Mouse (Mus musculus): ENCODE data around the gene Zfp69. TPM values are rescaled to one million over a fixed set of nuclear protein-coding genes. Genes with fewer than 3 reads are reported as not detected.

The Zfp69 gene
- total RNA-seq, 2 experiments from 2014 or later = 1.8 TPM

DNA sequence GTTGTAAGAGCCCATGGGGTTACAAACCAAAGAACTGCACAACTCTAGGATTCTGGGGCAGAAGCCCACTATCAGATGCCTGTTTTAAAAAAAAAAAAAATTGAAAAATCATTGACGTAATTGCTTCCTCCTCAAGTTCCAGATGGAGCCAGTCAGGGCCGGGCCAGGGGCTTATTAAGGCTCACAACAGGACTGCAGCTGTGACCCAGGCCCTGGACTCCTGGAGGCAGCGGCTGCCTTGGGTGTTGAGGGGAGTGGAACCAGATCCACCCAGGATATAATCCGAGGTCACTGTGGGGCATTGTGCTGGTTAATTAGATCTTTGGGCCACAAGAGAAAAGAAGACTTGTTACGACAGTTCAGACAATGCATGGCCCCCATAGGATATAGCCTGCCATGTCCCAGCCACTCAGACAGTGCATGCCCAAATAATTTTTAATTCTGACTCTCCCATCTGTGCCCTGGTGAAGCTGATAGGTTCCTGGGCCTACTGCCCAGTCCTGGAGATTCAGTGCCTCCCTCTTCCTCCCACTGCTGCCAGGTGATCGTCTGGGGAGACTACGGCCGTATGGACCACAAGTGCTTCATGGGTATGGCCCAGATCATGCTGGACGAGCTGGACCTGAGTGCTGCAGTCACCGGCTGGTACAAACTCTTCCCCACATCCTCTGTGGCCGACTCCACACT lies 60.6 kb downstream of the Zfp69 start:
- intact Hi-C loops (cut with DNase I) = no loop called here
- DNase-seq (ENCODE audit: low spot score in 2 of 2) = no peak

DNA sequence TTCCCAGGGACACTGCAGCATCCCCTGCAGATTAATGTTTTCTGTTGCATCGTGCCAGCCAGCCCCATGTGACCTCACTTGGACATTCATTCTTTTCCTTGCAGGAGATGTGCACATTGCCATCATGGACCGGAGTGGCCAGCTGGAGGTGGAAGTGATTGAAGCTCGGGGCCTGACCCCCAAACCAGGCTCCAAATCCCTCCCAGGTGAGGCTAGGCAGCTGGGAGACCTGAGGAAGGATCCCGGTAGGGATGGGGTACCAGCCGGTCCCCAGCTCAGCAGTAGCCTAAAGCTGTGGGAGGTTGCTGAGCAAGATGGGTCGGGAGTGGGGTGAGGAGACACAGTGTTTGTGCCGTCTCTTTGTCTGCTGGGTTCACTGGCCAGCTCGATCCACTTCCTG lies 62.6 kb downstream of the Zfp69 start:
- DNase-seq (ENCODE audit: low spot score in 2 of 2) = no peak

DNA sequence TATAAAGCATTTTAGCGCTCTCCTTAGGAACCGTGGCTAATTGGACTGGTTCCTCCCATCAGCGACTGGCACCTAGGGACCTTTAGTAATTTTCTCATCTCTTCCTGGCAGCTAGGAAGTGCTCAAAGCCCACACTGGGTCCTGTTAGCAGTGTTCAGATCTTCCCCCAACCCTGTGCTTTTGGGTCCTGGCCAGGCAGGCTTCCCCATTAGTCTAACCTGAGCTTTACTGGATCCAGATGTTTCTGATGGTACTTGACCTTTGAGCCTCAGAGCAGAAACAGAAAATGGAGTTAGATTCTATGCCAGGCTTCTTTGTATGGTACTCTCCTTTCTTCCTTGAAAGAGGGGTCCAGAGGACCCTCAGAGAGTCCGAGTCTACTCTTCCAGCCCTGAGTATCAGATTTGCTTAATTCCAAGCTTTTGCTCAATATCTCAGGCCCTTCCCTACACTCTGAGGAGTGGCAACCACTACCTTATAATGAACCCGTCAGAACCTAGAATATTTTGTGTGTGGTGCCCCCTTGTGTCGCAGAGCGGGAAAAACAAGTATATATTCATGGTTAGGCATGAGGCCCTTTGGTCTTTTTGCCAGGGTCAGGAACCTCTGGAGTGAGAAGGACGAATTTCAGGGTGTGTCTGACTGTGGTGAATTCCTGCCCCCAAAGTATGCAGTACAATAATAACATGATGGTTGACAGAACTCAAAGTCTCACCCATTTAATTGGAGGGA lies 64.0 kb downstream of the Zfp69 start:
- DNase-seq (ENCODE audit: low spot score in 2 of 2) = peak; percentile 76 to 77
- intact Hi-C loops (cut with DNase I) = loop anchor here (2.0 kb wide), 1 partner anchor 33 kb away; the partner anchor contains the start of gene Rims3

More for the DNA sequence above, 62.6 kb downstream of the Zfp69 start:
- intact Hi-C loops (cut with DNase I) = no loop called here

DNA sequence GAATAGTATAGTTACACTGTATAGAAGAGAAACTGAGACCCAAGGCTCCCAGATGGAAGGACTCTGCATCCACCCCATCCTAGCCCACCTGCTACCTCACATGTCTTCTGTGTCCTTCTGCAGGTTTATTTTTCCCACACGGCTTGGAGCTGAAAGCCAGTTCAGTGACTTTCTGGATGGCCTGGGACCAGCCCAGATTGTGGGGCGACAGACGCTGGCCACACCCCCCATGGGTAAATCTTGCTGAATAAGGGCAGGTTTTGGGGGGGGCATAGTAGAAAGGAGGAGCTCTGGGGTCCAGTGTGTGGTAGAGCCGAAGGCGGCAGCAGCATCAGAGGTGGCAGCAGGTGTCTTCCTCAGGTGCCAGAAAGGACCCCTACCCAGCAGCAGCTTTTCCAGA lies 64.7 kb downstream of the Zfp69 start:
- DNase-seq (ENCODE audit: low spot score in 2 of 2) = no peak
- intact Hi-C loops (cut with DNase I) = loop anchor here (2.0 kb wide), 1 partner anchor 32 kb away; the partner anchor contains the start of gene Rims3

DNA sequence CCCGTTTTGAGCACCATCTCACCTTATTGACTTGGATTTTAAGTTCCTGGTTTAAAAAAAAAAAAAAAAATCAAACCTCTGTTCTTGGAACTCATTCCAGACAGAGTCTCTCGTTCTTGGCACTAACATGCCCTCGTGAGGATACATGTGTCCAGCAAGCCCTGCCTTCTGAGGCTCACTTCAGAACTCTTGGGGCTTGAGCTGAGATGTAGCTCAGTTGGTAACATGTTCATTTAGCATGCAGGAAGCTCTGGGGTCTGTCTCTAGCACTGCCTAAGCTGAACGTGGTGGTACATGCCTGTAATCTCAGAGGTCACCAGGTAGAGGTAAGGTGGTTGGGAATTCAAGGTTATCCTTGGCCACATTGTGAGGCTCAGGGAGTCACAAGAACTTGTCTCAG lies 65.4 kb downstream of the Zfp69 start:
- no peak for DNase-seq (ENCODE audit: low spot score in 2 of 2)
- intact Hi-C loops (cut with DNase I) = loop anchor here (2.0 kb wide), 1 partner anchor 31 kb away; the partner anchor contains the start of gene Rims3

DNA sequence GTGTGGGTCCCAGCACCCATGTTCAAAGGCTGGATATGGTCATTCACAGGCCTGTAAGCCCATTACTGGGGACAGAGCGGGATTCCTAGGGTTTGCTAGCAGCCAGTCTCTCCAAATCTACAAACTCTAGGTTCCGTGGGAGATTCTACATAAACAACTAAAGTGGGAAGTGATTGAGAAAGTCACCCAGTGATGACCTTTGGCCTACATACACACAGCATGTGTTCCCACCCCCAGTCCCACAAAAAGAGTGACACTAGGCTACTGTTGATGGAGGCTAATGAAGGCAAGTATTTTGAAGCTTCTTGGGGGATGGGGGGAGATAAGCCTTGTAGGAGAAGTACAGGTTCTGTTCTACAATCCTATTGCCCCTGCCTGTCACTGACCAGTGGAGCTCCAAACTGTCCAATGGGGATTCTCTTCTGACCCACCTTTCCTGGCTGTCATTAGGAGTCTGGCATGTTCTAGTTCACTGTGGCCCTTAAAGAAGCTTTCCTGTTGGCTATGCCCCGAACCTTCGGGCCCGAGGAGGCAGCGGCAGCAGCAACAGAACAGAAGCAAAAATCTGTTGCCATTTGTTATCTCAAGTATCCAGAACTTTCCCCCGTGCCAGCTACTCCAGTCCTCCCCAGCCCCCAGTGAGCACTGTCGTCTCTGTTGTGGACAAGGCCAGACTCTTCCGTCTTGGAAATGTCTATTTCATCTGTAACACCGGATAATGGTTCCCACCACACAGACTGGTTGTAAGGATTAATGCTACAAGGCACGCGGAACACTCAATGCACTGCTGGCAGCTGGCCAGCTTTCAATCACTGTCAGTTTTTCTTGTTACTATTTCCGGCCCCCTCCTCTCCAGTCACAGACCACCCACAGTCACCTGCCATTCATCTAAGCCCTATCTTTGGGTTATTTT lies 66.0 kb downstream of the Zfp69 start:
- intact Hi-C loops (cut with DNase I) = loop anchor here (2.0 kb wide), 1 partner anchor 31 kb away; the partner anchor contains the start of gene Rims3

DNA sequence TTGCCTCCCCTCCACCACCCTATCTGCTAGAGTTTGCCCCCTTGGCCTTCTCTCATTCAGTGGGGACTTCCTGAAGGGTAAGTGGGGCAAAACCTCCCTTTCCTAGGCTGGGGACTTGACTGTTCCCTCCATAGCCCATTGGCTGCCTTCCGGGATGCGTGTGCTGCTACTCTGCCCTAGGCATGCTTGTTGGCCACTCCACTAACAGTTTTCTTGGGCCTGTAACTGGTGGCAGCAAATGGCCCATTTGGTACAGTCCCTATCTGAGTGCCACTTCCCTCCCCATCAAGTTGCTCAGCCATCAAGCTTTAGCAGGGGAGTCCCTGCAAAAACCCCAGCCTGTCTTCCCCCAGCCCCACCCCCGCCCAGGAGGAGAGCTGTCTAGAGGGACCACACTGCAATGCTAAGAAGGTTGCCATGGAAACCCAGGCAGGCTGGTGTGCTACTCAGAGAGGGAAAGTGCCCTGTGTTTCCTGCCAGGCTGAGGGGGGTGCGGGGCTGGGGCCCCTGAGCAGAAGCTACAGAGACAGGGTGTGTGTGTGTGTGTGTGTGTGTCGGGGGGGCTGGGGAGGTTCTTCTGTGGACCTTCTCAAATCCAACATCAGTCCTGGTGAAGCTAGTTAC lies 69.4 kb downstream of the Zfp69 start:
- intact Hi-C loops (cut with DNase I) = no loop called here
- DNase-seq (ENCODE audit: low spot score in 2 of 2) = peak; percentile 69 to 88

More for the DNA sequence above, 66.0 kb downstream of the Zfp69 start:
- no peak for DNase-seq (ENCODE audit: low spot score in 2 of 2)

DNA sequence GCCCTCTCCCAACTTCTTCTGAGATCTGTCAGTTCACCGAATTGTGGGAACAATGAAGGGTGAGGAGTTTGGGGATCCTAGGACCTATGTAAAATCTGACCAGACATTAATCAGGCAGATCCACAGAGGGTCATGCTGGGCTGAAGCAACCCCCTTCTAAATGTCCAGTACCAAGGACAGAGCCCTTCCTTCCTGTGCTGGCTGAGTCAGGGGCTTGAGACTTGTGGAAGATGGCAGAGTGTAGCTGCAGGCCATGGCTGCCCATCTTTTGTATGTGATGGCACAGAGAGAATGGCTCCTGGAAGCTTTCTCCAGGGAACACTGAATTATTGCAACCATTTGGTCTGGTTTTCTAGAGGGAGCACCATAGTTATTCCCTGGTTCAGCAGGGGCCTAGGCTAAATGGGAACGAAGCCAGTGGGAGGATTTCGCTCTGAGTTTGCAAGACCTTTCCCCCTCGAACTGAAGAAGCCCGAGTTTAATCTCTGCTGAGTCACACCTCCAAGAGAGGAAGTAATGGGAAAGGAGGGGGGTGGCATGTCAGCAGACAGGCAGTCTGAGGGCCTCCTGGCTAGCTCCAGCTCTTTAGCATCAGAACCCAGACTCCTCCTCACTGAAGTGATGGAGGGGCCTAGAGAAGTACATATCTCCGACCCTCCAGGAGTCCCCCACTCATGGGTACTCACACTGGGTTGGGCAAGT lies 70.6 kb downstream of the Zfp69 start:
- intact Hi-C loops (cut with DNase I) = no loop called here
- no peak for DNase-seq (ENCODE audit: low spot score in 2 of 2)

Small RNA genes within 50 kb of the gene (microRNA-seq; reads per million reads assigned to microRNA genes)
- gene Mir7015 = 1.1 to 2.0 reads per million in 2 experiments

Other genes with a start within 250 kb of the Zfp69 start
- 1 to 10 TPM; 8.5 to 9.0 TPM for gene Kcnq4, start 203.1 kb downstream of the Zfp69 start, total RNA-seq (2021)
- 10 to 100 TPM; 48.3 to 50.1 TPM for gene Nfyc, start 120.1 kb downstream of the Zfp69 start, total RNA-seq (2021)
- 10 to 100 TPM; 40.9 to 49.1 TPM for gene Rims3, start 96.9 kb downstream of the Zfp69 start, total RNA-seq (2021)
- 10 to 100 TPM in 1 of 2 experiments, 1 to 10 TPM in 1; 9.3 to 11.6 TPM for gene Exo5, start 26.7 kb downstream of the Zfp69 start, total RNA-seq (2021)
- gene Smap2, start 65.5 kb upstream of the Zfp69 start, total RNA-seq (2021) = 100 to 1,000 TPM; 160 to 163 TPM
- 10 to 100 TPM; 10.2 to 12.7 TPM for gene Col9a2, start 87.7 kb upstream of the Zfp69 start, total RNA-seq (2021)
- 10 to 100 TPM; 23.3 to 24.5 TPM for gene Zmpste24, start 146.5 kb upstream of the Zfp69 start, total RNA-seq (2021)
- gene Tmco2, start 157.5 kb upstream of the Zfp69 start, total RNA-seq (2021) = not detected